Mouse (Mus musculus) heart, postnatal 14 days (tissue): Measurements from ENCODE around the gene Mdh1. TPM values are rescaled to one million over a fixed set of nuclear protein-coding genes. Genes with fewer than 3 reads are reported as not detected.
"Not testable (repeated sequence)": the region's sequence is repeated elsewhere in the genome, so short reads cannot be mapped to it uniquely, and the experiment has no call there.

Experiments
- DNase-seq, 2 experiments: peaks; one replicate each; pipeline ENCODE4 v3.0.0; 2021 to 2022
- intact Hi-C: fragments of 180-260 bp; cut with DNase I; formaldehyde crosslinking; loops from one replicate; pipeline ENCODE4 v1.15.1; 2025
- microRNA-seq, 2 experiments: library from miRNA; unstranded; fragments of <30 nt; microRNA quantifications; one replicate each; pipeline ENCODE4 v1.2.0; 2021 to 2022
- total RNA-seq, 2 experiments: library from RNA; stranded (reverse); gene quantifications; 2 replicates each; pipeline ENCODE4 v1.2.3; 2021

Mdh1 gene
- total RNA-seq, 2 experiments from 2014 or later, result 2,179 to 2,226 TPM

DNA sequence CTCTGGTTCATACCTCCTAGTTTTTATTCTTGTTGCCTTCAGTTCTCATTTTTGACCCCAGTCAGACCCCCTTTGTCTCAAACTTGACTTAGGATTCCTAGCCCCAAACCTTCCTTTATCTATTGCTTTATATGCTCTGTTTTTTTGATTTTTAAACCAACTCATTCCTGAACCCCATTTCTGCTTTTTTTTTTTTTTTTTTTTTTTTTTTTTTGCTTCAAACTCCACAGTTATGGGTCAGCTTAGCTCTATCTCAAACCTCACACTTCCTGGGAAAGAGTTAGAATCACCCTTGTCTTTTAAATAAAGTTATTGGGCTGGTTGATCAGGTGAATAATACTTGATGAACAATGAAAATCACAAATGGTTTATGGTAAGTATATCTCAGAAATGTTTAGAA is 24.6 kb downstream of the Mdh1 start:
- intact Hi-C loops, result no loop called here
- DNase-seq, result no peak

DNA sequence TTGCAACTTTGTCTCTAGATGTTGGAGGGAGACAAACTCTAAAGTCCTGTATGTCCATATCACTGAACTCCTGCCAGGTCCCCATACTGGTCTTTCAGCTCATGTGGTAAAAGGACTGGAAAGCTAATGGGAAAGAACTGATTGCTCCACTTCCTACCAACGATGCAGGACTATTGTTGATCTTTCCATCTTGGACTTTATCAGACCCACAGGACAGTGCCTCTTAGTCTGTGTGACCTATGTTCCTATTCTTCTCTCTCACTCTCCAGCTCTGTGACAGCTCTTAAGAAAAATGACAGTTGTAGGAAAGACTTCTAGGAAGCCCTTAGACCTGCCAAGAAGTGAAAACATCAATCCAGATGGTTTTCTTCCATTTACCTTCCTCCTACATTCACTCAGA is 25.5 kb downstream of the Mdh1 start:
- intact Hi-C loops, result no loop called here
- DNase-seq, result no peak

DNA sequence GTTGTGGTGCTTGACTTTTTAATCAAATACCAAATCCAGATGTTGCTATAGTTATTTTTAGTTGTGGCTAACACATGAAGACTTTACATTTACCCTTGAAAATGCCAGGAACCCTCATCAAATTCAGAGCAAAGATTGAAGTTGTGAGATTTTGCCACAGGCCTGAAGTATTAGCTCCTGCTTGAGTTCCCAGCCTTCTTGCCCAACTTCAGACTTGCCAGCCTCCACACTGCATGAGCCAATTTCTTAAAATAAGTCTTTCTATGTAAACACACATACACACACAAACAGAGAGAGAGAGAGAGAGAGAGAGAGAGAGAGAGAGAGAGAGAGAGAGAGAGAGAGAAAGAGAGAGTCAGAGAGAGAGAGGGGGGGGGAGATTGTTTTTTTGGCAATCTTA is 26.2 kb downstream of the Mdh1 start:
- no peak for DNase-seq
- intact Hi-C loops, result no loop called here

DNA sequence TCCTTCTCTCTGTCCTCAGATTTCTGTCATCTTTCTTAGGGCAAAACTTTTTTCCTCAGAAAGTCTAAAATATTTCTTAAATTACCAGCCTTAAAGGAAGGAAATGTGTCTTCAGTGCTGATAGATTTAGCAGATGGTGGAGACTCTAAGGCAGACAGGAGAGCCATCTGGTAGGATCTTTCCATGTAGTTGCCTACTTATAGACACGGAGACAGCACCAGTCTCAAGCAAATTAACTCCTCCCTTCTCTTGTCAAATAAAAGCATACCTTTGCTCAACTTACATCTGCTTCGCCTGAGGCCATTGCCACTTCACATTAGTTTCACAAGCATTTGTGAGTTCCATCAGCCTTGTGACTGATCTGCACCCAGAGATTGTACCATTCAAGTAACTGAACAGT is 27.1 kb downstream of the Mdh1 start:
- intact Hi-C loops, result no loop called here
- no peak for DNase-seq

DNA sequence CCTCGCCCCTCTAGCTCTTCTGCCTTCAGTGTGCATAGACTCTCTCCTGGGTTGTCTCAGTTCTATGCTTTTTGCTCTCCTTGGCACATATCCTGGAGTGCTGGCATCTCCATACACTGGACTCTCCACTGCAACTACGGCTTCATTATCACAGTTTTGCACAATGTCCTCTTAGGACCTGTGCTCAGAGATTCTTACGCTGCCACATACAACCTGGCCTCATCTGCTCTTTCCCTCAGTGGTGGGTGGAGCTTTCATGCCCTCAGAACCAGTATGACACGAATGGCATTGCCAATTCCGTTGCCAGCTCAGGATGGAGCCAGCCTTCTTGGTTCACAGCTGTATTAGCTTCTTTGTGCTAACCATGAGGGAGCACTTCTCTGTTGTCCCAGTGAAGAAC is 29.4 kb downstream of the Mdh1 start:
- intact Hi-C loops, result no loop called here
- DNase-seq, result peak in 1 of 2 experiments; percentile 11

DNA sequence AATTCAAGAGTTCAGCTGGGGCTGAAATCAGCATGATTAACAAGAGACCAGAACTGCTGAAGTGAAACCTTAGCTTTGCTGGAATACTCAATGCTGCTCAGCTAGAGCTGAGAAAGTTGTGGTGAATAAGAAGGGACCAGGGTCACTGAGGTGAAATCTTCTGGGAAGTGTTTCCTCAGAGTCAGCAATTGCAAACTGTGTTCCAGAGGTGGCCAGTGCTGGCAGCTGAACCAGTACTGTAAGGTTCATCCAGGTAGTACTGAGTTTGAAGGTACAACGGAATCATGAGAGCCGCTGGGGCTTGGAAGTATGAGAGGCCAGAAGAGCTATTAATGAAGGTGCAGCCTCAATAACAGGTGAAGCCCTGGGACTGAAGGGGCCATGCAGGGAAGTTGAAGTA is 31.5 kb downstream of the Mdh1 start:
- DNase-seq, result no peak
- intact Hi-C loops, result no loop called here

DNA sequence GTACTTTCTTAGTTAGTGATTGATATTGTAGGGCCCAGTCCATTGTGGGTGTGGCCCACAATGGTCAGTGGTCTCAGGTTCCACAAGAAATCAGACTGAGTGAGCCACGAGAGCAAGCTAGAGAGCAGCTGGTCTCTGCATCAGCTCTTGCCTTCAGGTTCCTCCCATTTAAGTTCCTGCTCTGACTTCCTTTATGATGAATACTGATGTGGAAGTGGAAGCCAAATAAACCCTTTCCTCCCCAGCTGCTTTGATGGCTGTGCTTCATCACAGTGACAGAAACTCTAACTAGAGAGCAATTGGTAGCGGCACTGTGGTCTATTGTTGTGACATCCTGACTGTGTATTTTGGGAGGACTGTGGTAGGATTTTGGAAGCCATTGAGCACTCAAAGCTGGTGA is 32.1 kb downstream of the Mdh1 start:
- no peak for DNase-seq
- intact Hi-C loops, result no loop called here

DNA sequence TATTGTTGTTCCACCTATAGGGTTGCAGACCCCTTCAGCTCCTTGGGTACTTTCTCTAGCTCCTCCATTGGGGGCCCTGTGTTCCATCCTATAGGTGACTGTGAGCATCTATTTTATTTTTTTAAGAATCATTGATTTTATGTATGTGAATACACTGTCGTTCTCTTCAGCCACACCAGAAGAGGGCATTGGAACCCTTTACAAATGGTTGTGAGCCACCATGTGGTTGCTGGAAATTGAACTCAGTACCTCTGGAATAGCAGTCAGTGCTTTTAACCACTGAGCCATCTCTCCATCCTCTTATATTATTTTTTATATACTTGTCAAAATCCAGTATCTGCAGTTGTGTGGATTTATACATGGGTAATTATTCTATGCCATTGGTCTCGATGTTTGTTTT is 41.3 kb downstream of the Mdh1 start:
- intact Hi-C loops, DNase-seq: not testable (repeated sequence)

DNA sequence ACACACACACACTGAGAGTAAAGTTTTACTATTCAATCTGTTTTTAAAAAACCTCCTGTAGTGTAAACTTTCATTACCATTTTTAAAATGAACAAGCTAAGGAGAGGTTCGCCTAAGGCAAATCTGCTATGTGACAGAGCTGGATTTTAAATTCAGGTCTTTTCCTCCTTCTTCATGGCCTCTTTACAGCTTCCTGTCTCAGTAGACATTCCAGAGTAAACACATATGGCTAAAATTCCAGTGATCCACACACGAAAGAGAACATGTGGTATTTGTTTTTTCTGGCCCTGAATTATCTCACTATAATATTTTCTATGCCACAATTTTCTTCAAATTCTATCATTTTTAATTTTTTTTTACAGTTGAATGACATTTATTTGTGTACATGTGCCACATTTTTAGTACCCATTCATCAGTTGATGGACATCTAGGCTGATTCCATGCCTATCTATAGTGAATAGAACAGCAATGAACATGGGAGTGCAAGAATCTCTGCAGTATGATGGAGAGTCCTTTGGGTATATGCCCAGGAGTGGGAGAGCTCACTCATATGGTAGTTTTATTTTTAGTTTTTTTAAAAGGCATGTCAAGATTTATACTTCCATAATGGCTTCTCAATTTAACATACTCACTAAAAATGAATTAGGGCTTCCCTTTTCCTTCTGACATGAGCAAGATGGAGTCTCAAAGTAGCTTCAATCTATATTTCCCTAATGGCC is 43.3 kb downstream of the Mdh1 start:
- intact Hi-C loops, result no loop called here
- no peak for DNase-seq

DNA sequence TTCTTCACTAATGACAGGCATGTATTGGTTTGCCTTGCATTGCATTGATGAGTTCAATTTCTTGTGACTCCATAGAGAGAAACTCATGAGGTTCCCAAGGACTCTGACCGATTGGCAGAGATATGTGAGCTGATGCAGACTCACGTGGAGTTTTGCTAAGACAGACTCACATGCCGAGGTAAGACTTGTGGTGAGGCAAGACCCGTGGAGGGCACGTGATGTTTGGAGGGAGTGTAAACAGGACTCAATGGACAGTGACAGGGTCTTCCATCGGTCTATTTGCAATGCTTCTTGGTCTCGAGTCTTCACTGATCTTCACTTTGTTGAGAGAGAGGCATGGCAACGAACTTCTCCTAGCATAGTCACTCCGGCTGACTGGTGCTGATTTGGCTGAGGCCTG is 54.4 kb downstream of the Mdh1 start:
- intact Hi-C loops, result no loop called here
- DNase-seq, result no peak

DNA sequence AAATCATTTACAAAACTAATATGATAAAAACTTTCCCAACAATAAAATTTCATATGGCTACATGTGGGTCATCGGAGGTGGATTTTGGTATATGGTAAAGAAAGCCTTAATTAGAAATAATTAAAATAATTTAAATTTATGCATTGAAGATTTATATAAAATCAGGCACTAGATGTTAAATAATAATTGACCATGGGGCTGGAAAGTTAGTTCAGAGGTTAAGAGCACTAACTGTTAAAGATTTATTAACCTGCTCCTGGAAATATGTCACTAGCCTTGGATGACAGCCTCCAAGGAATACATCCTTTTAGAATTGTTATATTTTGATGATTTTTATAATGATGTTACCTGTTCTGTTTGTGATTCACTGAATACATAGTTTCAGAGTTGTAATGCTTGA is 55.8 kb downstream of the Mdh1 start:
- DNase-seq, intact Hi-C loops: not testable (repeated sequence)

DNA sequence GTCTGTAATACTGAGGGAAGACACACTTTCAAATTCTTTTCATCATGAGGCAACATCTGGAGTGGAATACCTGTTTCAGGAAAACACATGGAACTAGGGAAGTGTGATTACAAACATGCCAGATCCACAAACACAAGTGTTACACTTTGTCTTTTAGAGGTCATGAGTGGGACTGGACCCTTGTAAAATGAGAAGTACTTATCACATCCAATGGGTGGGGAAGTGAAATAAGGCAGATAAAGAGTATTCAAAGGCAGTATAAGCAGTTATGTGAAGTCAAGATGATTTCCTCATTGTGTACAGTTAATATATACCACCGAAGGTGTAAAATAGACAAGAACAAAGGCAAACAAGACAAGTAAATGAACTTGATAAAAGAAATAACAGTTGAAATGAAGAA is 61.6 kb downstream of the Mdh1 start:
- DNase-seq, intact Hi-C loops: not testable (repeated sequence)

DNA sequence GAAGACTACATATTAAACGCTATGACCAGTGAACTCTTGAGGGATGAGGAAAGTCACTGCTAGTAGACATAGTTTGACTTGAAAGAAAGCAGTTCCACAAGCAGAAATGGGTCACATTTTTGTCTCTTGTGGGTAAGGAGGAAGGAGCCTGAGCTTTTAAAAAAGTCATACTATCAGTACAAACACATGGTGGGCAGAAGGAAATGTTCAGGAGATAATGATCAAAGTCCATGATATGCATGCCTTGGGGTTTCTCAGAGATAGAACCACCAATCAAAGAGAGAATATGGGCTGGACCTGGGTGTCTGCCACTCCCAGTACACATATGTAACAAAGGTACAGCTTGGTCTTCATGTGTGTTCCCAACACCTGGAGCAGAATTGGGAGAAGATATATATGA is 63.5 kb downstream of the Mdh1 start:
- intact Hi-C loops, DNase-seq: not testable (repeated sequence)

DNA sequence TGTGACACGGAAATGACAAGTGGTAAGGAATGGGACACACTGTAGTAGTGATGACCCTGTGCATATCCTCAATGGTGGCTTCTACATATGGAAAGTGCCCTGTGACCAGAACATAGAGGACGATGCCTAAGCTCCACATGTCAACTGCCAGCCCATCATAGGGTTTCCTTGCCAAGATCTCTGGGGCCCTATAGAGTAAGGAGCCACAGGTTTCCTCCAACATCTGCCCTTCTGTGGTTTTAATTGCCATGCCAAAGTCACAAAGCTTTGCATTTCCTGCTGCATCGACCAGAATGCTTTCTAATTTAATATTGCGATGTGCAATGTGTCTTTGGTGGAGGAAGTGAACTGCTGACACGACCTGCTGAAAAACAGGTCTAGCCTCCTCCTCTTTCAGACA is 65.1 kb downstream of the Mdh1 start:
- intact Hi-C loops, DNase-seq: not testable (repeated sequence)

Small RNAs within 50 kb of the gene (microRNA-seq; reads per million reads assigned to microRNA genes)
- gene Gm22990, result 0 reads per million in 2 experiments

Other genes with a start within 250 kb of the Mdh1 start
- gene Ugp2, start 201.2 kb downstream of the Mdh1 start, total RNA-seq, result 100 to 1,000 TPM; 168 to 175 TPM
- 1 to 10 TPM; 5.1 to 6.6 TPM for gene Wdpcp, start 132 bp downstream of the Mdh1 start, total RNA-seq